Mouse (Mus musculus) intestine, embryonic 16.5 days (tissue): ENCODE data around the gene Mettl17. TPM values are rescaled to one million over a fixed set of nuclear protein-coding genes. Genes with fewer than 3 reads are reported as not detected.

Experiments used
- ATAC-seq: fragments of 200-750 bp; cut with Nextera tagmentation; 2 replicates; pipeline ENCODE4 v1.8.0; 2017; ENCODE audit warnings: moderate TSS enrichment, moderate library complexity
- H3K27ac ChIP-seq: fragments of 300-500 bp; sonication (generic); 2 replicates; pipeline ENCODE4 v1.5.1; 2014; ENCODE audit warnings: mild to moderate bottlenecking, low read length
- H3K27me3 ChIP-seq: fragments of 300-500 bp; sonication (generic); replicated peaks from 2 replicates; pipeline ENCODE4 v1.6.1; 2014; ENCODE audit warnings: low read length, control low read depth, mixed read lengths; ENCODE audit not compliant: control insufficient read depth, insufficient read depth
- H3K36me3 ChIP-seq: fragments of 300-500 bp; sonication (generic); 2 replicates; pipeline ENCODE4 v1.6.1; 2014; ENCODE audit warnings: low read length, control low read depth; ENCODE audit not compliant: control insufficient read depth, insufficient read depth
- H3K4me1 ChIP-seq: fragments of 300-500 bp; sonication (generic); 2 replicates; pipeline ENCODE4 v1.6.1; 2014; ENCODE audit warnings: low read length, control low read depth, mixed read lengths; ENCODE audit not compliant: control insufficient read depth, insufficient read depth
- H3K4me2 ChIP-seq: fragments of 300-500 bp; sonication (generic); 2 replicates; pipeline ENCODE4 v1.6.1; 2014; ENCODE audit warnings: low read depth, low read length, control low read depth
- H3K4me3 ChIP-seq: fragments of 300-500 bp; sonication (generic); 2 replicates; pipeline ENCODE4 v1.5.1; 2014; ENCODE audit warnings: mild to moderate bottlenecking, low read length
- H3K9ac ChIP-seq: fragments of 300-500 bp; sonication (generic); 2 replicates; pipeline ENCODE4 v1.6.1; 2014; ENCODE audit warnings: low read depth, low read length
- H3K9me3 ChIP-seq: fragments of 300-500 bp; sonication (generic); 2 replicates; pipeline ENCODE4 v1.6.1; 2016; ENCODE audit warnings: low read length, control low read depth; ENCODE audit not compliant: control insufficient read depth
- WGBS: fragments of 180-500 bp; shearing (Covaris S2); extraction: QIAGEN DNeasy Blood & Tissue Kit; methylation state at CpG from one replicate; pipeline ENCODE4 v1.1.7; 2014; 5-methylcytosine and 5-hydroxymethylcytosine counted together
- microRNA-seq: library from miRNA; unstranded; fragments of <30 nt; microRNA quantifications from one replicate; pipeline ENCODE4, GENCODE M21; 2016
- polyA plus RNA-seq: library from polyadenylated mRNA; unstranded; fragments of >200 nt; fragmentation: Nextera tagmentation; extraction: Ambion mirVana; gene quantifications from 2 replicates; pipeline ENCODE4 v1.2.1, GENCODE M21; 2015

Mettl17 gene
- polyA plus RNA-seq, 1 experiment from 2014 or later = 50.3 TPM

- Histone ChIP-seq H3K9me3 (peaks cover 13% of the 10 kb centered on the region; the same call in 1 of the 2 replicates), H3K4me1 (peaks cover 6% of the 10 kb centered on the region), H3K36me3 (no peaks in the 10 kb centered on the region), H3K27me3 (no peaks in the 10 kb centered on the region), H3K27ac (no peak overlapping the region), H3K4me3 (no peak overlapping the region), H3K4me2 (no peak overlapping the region), H3K9ac (no peak overlapping the region)
- 88% methylated on average over 9 of the region's 9 CpGs for WGBS
- no peak for ATAC-seq
Measured at GRCm38 (mm10) chr14:51939005-51939404, 54.4 kb downstream of the Mettl17 start.

- WGBS = 36% methylated on average over 8 of the region's 8 CpGs
- H3K4me1 ChIP-seq = peaks cover 6% of the 10 kb centered on the region
- peaks cover 9% of the 10 kb centered on the region; the same call in 1 of the 2 replicates for H3K9me3 ChIP-seq
- H3K27ac ChIP-seq = no peak overlapping the region
- peak; percentile 71 for ATAC-seq
- H3K27me3 ChIP-seq = no peaks in the 10 kb centered on the region
- no peak overlapping the region for H3K9ac ChIP-seq
- H3K36me3 ChIP-seq = no peaks in the 10 kb centered on the region
- no peak overlapping the region for H3K4me2 ChIP-seq
- H3K4me3 ChIP-seq = no peak overlapping the region
Measured at GRCm38 (mm10) chr14:51940944-51941560, 56.4 kb downstream of the Mettl17 start.

GRCm38 (mm10) chr14:51941577-51941976, 56.9 kb downstream of the Mettl17 start:
- peaks cover 9% of the 10 kb centered on the region; the same call in 1 of the 2 replicates for H3K9me3 ChIP-seq
- no peak overlapping the region for H3K4me3 ChIP-seq
- WGBS = 67% methylated on average over 9 of the region's 9 CpGs
- no peak overlapping the region for H3K27ac ChIP-seq
- H3K36me3 ChIP-seq = no peaks in the 10 kb centered on the region
- no peak overlapping the region for H3K4me2 ChIP-seq
- peak; percentile 28; the same call in 1 of the 2 replicates for ATAC-seq
- no peak overlapping the region for H3K9ac ChIP-seq
- H3K27me3 ChIP-seq = no peaks in the 10 kb centered on the region
- peaks cover 6% of the 10 kb centered on the region for H3K4me1 ChIP-seq

- Histone ChIP-seq H3K27ac (no peak overlapping the region), H3K36me3 (no peaks in the 10 kb centered on the region), H3K4me2 (no peak overlapping the region), H3K9me3 (peaks cover 9% of the 10 kb centered on the region; the same call in 1 of the 2 replicates), H3K9ac (no peak overlapping the region), H3K27me3 (no peaks in the 10 kb centered on the region), H3K4me1 (peaks cover 6% of the 10 kb centered on the region), H3K4me3 (no peak overlapping the region)
- no peak for ATAC-seq
- WGBS = 68% methylated on average over 7 of the region's 7 CpGs
Measured at GRCm38 (mm10) chr14:51942236-51942635, 57.6 kb downstream of the Mettl17 start.

Small RNA genes lying within 50 kb of the gene (microRNA-seq; reads per million reads assigned to microRNA genes)
- gene Gm27375 = not detected

Other genes starting within 250 kb of the Mettl17 start
- not detected in 2 replicates for gene Gm4181, start 249.2 kb upstream of the Mettl17 start, polyA plus RNA-seq
- gene Gm17079, start 189.4 kb upstream of the Mettl17 start, polyA plus RNA-seq = not detected in 2 replicates
- not detected in 2 replicates for gene Gm5800, start 167.7 kb upstream of the Mettl17 start, polyA plus RNA-seq
- gene Ang4, start 111.3 kb upstream of the Mettl17 start, polyA plus RNA-seq = 4.4 and 4.9 TPM in 2 replicates
- gene AY358078, start 84.8 kb upstream of the Mettl17 start, polyA plus RNA-seq = not detected in 2 replicates
- 0.26 TPM in 1 of 2 replicates, not detected in the other for gene Ear6, start 31.1 kb upstream of the Mettl17 start, polyA plus RNA-seq
- 1.3 TPM in 2 replicates for gene Slc39a2, start 8.0 kb downstream of the Mettl17 start, polyA plus RNA-seq
- 62.1 and 64.2 TPM in 2 replicates for gene Ndrg2, start 29.3 kb downstream of the Mettl17 start, polyA plus RNA-seq
- not detected in 2 replicates for gene Tppp2, start 33.6 kb downstream of the Mettl17 start, polyA plus RNA-seq
- not detected in 2 replicates for gene Rnase13, start 37.9 kb downstream of the Mettl17 start, polyA plus RNA-seq
- gene Arhgef40, start 99.9 kb downstream of the Mettl17 start, polyA plus RNA-seq = 52.0 and 53.0 TPM in 2 replicates
- gene Tmem253, start 130.8 kb downstream of the Mettl17 start, polyA plus RNA-seq = 99.0 and 118 TPM in 2 replicates
- gene Zfp219, start 135.9 kb downstream of the Mettl17 start, polyA plus RNA-seq = 19.7 and 20.5 TPM in 2 replicates
- gene Olfr221, start 157.6 kb downstream of the Mettl17 start, polyA plus RNA-seq = not detected in 2 replicates
- gene Hnrnpc, start 219.2 kb downstream of the Mettl17 start, polyA plus RNA-seq = 447 and 515 TPM in 2 replicates
- gene Rpgrip1, start 225.9 kb downstream of the Mettl17 start, polyA plus RNA-seq = 42.9 and 48.5 TPM in 2 replicates